Mouse (Mus musculus) midbrain, embryonic 14.5 days (tissue): Measurements from ENCODE around the gene Dlgap4. TPM values are rescaled to one million over a fixed set of nuclear protein-coding genes. Genes with fewer than 3 reads are reported as not detected.

Experiments
- ATAC-seq: fragments of 200-750 bp; cut with Nextera tagmentation; 2 replicates; pipeline ENCODE4 v1.8.0; 2017; ENCODE audit warnings: moderate number of reproducible peaks, moderate library complexity; ENCODE audit not compliant: low FRiP score, low TSS enrichment
- DNase-seq: peaks from one replicate; pipeline ENCODE4 v3.0.0-alpha.2; 2015
- H3K27ac ChIP-seq: fragments of 300-500 bp; sonication (generic); replicated peaks from 2 replicates; pipeline ENCODE4 v1.5.1; 2014; ENCODE audit warnings: mild to moderate bottlenecking, low read depth, low read length, moderate library complexity
- H3K27me3 ChIP-seq: fragments of 300-500 bp; sonication (generic); 2 replicates; pipeline ENCODE4 v1.6.1; 2014; ENCODE audit warnings: low read length, control low read depth, mixed read lengths; ENCODE audit not compliant: control insufficient read depth, insufficient read depth
- H3K36me3 ChIP-seq: fragments of 300-500 bp; sonication (generic); 2 replicates; pipeline ENCODE4 v1.6.1; 2014; ENCODE audit warnings: low read length, control low read depth; ENCODE audit not compliant: control insufficient read depth, insufficient read depth
- H3K4me1 ChIP-seq: fragments of 300-500 bp; sonication (generic); 2 replicates; pipeline ENCODE4 v1.6.1; 2014; ENCODE audit warnings: mild to moderate bottlenecking, antibody characterized with exemption, low read length, control low read depth; ENCODE audit not compliant: control insufficient read depth, insufficient read depth
- H3K4me2 ChIP-seq: fragments of 300-500 bp; sonication (generic); 2 replicates; pipeline ENCODE4 v1.6.1; 2014; ENCODE audit warnings: mild to moderate bottlenecking, low read length, moderate library complexity
- H3K4me3 ChIP-seq: fragments of 300-500 bp; sonication (generic); replicated peaks from 2 replicates; pipeline ENCODE4 v1.5.1; 2014; ENCODE audit warnings: low read depth, low read length
- H3K9ac ChIP-seq: fragments of 300-500 bp; sonication (generic); replicated peaks from 2 replicates; pipeline ENCODE4 v1.6.1; 2014; ENCODE audit warnings: mild to moderate bottlenecking, low read length, moderate library complexity
- H3K9me3 ChIP-seq: fragments of 300-500 bp; sonication (generic); 2 replicates; pipeline ENCODE4 v1.6.1; 2016; ENCODE audit warnings: low read length, control low read depth, mixed read lengths; ENCODE audit not compliant: control insufficient read depth
- whole genome bisulfite sequencing: fragments of 180-500 bp; shearing (Covaris S2); extraction: QIAGEN DNeasy Blood & Tissue Kit; methylation state at CpG from one replicate; pipeline ENCODE4 v1.1.7; 2014; 5-methylcytosine and 5-hydroxymethylcytosine counted together
- polyA plus RNA-seq: library from polyadenylated mRNA; unstranded; fragments of >200 nt; fragmentation: Nextera tagmentation; extraction: Ambion mirVana; gene quantifications from 2 replicates; pipeline ENCODE4 v1.2.1, GENCODE M21; 2014

Dlgap4 gene
- polyA plus RNA-seq, 1 experiment from 2014 or later, result 272 TPM

DNA sequence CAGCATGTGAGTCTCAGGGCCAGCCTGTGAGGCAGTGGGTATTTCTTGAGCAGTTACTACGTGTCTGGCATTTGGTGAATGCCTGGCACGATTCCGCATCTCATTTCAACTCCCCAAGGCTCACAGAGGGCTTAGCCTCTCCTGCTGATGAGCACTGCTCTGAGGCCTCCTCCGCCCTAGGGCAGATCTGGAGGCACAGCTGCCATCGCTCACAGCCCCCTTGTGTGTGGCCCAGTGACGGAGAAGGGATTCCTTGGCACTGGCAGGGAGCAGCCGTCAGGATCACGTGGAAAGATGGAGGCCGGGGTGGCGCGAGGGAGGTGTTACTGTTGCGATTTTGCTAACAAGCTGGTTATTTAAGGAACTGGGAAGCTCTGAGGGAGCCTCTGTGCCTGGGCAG, 52.7 kb downstream of the Dlgap4 start:
- 25% methylated on average over 12 of the region's 12 CpGs for WGBS
- H3K9ac ChIP-seq, result 0 out of 2 replicates have a peak overlapping the region, but pooled peaks have one; percentile 9
- peak overlapping the region; percentile 12; the same call in 1 of the 2 replicates for H3K4me2 ChIP-seq

GRCm38 (mm10) chr2:156667290-156667689, 53.8 kb downstream of the Dlgap4 start:
- Histone ChIP-seq H3K27me3 (no peaks in the 10 kb centered on the region), H3K9me3 (no peaks in the 10 kb centered on the region), H3K4me2 (no peak overlapping the region), H3K4me3 (no peak overlapping the region), H3K4me1 (peaks cover 8% of the 10 kb centered on the region; the same call in 1 of the 2 replicates), H3K9ac (no peak overlapping the region), H3K36me3 (no peaks in the 10 kb centered on the region), H3K27ac (no peak overlapping the region)
- DNase-seq, result no peak
- WGBS, result 84% methylated on average over 5 of the region's 5 CpGs
- no peak for ATAC-seq

More for the DNA sequence above, 52.7 kb downstream of the Dlgap4 start:
- ATAC-seq (peak; percentile 85), DNase-seq (peak; percentile 75)
- H3K27ac ChIP-seq, result peak overlapping the region; percentile 57
- H3K36me3 ChIP-seq, result no peaks in the 10 kb centered on the region
- no peak overlapping the region for H3K4me3 ChIP-seq
- H3K4me1 ChIP-seq, result peaks cover 8% of the 10 kb centered on the region; the same call in 1 of the 2 replicates
- H3K27me3 ChIP-seq, result no peaks in the 10 kb centered on the region
- H3K9me3 ChIP-seq, result no peaks in the 10 kb centered on the region

GRCm38 (mm10) chr2:156668625-156669024, 55.1 kb downstream of the Dlgap4 start:
- 89% methylated on average over 6 of the region's 6 CpGs for WGBS
- no peak overlapping the region for H3K9ac ChIP-seq
- peaks cover 8% of the 10 kb centered on the region; the same call in 1 of the 2 replicates for H3K4me1 ChIP-seq

DNA sequence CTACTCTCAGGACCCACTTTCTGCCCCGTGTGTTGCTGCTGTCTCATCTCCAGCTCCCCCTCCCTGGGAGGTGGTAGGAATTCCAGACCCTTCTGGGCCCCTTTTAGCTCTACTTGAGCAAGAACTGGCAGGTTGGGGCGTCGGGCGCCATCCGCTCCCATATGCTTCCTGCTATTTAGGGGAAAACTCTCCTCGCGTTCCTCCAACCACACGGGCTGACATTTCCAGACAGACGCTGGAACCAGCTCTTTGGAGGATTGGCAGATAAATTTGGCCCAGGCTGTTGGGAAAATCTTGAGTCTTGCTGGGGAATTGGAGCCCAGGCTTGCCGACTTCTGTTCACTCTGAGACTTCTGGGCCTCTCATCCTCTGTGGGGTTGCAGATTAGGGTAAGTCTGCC, 59.8 kb downstream of the Dlgap4 start:
- no peak overlapping the region for H3K4me2 ChIP-seq
- H3K4me1 ChIP-seq, result no peaks in the 10 kb centered on the region
- no peak overlapping the region for H3K9ac ChIP-seq
- no peaks in the 10 kb centered on the region for H3K36me3 ChIP-seq
- 86% methylated on average over 10 of the region's 10 CpGs for WGBS
- no peaks in the 10 kb centered on the region for H3K9me3 ChIP-seq
- no peak for DNase-seq
- ATAC-seq, result no peak
- H3K4me3 ChIP-seq, result no peak overlapping the region
- no peak overlapping the region for H3K27ac ChIP-seq
- H3K27me3 ChIP-seq, result no peaks in the 10 kb centered on the region

More at GRCm38 (mm10) chr2:156668625-156669024, 55.1 kb downstream of the Dlgap4 start:
- Histone ChIP-seq H3K9me3 (no peaks in the 10 kb centered on the region), H3K27me3 (no peaks in the 10 kb centered on the region), H3K4me2 (no peak overlapping the region), H3K27ac (no peak overlapping the region), H3K36me3 (no peaks in the 10 kb centered on the region), H3K4me3 (no peak overlapping the region)
- DNase-seq, result no peak
- ATAC-seq, result no peak

DNA sequence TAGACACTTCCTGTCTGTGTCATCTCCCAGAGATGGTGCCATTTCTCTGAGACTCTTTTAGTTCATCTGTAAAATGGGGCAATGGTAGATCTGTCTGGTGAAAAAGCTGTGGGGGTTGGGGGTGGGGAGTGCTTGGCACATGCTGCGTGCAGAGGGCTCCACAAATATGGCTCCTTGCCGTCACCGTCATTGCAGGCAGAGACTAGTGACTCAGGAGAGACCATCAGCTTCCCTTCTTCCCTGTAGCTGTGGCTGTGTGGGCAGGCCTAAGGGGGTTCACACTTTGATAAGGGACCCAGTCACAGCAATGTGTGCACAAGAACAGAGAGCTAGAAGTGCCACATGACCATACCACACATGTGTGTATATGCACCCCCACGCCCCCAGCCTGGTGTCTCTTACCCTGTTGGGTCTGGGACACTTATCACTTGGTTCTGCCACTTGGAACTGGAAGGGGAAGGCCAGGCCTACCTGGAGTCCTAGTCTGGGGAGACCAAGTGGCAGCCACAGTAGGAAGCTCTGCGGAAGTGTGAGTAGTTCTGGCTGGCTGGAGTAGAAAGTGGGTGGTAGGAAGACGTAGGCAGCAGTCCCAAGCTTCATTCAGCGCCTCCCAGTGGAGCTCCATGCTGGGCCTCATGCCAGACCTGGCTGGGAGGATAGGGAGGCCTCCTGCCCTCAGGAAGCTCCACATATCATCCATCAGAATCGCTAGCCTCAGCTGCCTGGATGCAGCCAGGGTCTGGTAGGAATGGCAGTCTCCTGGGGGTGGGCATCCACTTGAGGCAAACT, 60.6 kb downstream of the Dlgap4 start:
- Histone ChIP-seq H3K4me3 (no peak overlapping the region), H3K9ac (no peak overlapping the region), H3K4me2 (no peak overlapping the region), H3K9me3 (no peaks in the 10 kb centered on the region), H3K36me3 (no peaks in the 10 kb centered on the region), H3K27ac (no peak overlapping the region), H3K27me3 (no peaks in the 10 kb centered on the region), H3K4me1 (no peaks in the 10 kb centered on the region)
- no peak for DNase-seq
- no peak for ATAC-seq
- 79% methylated on average over 8 of the region's 8 CpGs for WGBS

GRCm38 (mm10) chr2:156676885-156677284, 63.4 kb downstream of the Dlgap4 start:
- Histone ChIP-seq H3K4me3 (no peak overlapping the region), H3K4me1 (no peaks in the 10 kb centered on the region), H3K4me2 (no peak overlapping the region), H3K9me3 (no peaks in the 10 kb centered on the region), H3K9ac (no peak overlapping the region), H3K27ac (no peak overlapping the region), H3K27me3 (no peaks in the 10 kb centered on the region), H3K36me3 (no peaks in the 10 kb centered on the region)
- no peak for ATAC-seq
- WGBS, result 17% methylated on average over 6 of the region's 6 CpGs
- no peak for DNase-seq

DNA sequence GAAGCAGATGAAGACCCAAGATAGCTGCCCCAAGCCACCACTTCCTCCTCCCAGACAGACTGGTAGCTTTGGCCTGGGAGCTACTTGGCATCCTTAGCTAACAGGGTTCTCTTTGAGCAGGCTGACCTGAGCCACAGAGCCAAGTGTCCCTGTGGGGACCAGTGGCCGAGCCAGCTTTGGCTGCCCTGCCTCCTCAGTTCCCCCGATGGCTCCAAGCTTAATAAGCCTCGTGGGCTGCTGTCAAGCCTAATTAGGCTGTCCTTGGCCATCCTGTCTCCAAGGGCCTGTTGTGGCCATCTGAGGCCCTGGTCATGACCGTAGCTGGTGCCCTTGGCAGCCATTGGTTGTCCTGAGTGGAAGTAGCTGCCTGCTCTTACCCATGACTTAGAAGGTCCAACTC, 64.6 kb downstream of the Dlgap4 start:
- ATAC-seq, result no peak
- no peaks in the 10 kb centered on the region for H3K4me1 ChIP-seq
- no peaks in the 10 kb centered on the region for H3K9me3 ChIP-seq
- H3K4me3 ChIP-seq, result no peak overlapping the region
- H3K36me3 ChIP-seq, result no peaks in the 10 kb centered on the region
- DNase-seq, result no peak
- no peak overlapping the region for H3K9ac ChIP-seq
- WGBS, result 38% methylated on average over 4 of the region's 4 CpGs
- no peak overlapping the region for H3K27ac ChIP-seq
- H3K4me2 ChIP-seq, result no peak overlapping the region
- no peaks in the 10 kb centered on the region for H3K27me3 ChIP-seq

GRCm38 (mm10) chr2:156682965-156683364, 69.5 kb downstream of the Dlgap4 start:
- Histone ChIP-seq H3K27ac (no peak overlapping the region), H3K4me3 (no peak overlapping the region), H3K36me3 (no peaks in the 10 kb centered on the region), H3K4me1 (no peaks in the 10 kb centered on the region), H3K4me2 (no peak overlapping the region), H3K27me3 (no peaks in the 10 kb centered on the region), H3K9ac (no peak overlapping the region), H3K9me3 (no peaks in the 10 kb centered on the region)
- DNase-seq, result no peak
- no peak for ATAC-seq
- WGBS, result 58% methylated on average over 12 of the region's 12 CpGs

DNA sequence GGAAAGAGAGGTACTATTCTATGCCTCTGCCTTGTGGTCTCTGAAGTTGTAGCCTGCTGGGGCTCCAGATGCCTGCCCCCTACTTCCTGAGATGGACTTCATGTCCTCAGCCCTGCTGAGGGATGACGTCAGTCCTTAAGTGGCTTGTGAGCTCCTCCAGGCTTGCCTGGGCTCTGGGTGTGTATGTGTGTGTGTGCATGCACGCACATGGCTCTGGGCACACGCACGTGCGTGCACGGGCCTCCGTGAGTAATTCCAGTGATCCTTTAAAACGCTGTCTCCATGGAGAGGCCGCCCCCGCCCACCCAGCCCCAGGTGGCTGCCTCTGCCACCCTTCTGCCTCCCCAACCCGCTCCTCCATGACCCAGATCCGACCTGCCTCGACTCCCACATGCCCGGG, 72.5 kb downstream of the Dlgap4 start:
- Histone ChIP-seq H3K27me3 (no peaks in the 10 kb centered on the region), H3K27ac (no peak overlapping the region), H3K4me2 (no peak overlapping the region), H3K4me1 (peaks cover 12% of the 10 kb centered on the region), H3K36me3 (no peaks in the 10 kb centered on the region), H3K4me3 (no peak overlapping the region), H3K9me3 (no peaks in the 10 kb centered on the region), H3K9ac (no peak overlapping the region)
- no peak for DNase-seq
- ATAC-seq, result no peak
- 84% methylated on average over 14 of the region's 14 CpGs for WGBS
